Mouse (Mus musculus) midbrain, postnatal 0 days (tissue): ENCODE results near the gene Ap2a1. TPM values are rescaled to one million over a fixed set of nuclear protein-coding genes. Genes with fewer than 3 reads are reported as not detected.

Experiments used
- ATAC-seq: fragments of 200-750 bp; cut with Nextera tagmentation; 2 replicates; pipeline ENCODE4 v1.8.0; 2017; ENCODE audit warnings: moderate number of reproducible peaks, mild to moderate bottlenecking, moderate TSS enrichment, moderate library complexity; ENCODE audit not compliant: low FRiP score
- DNase-seq: peaks from one replicate; pipeline ENCODE4 v3.0.0-alpha.2; 2015; ENCODE audit warnings: low spot score
- H3K27ac ChIP-seq: fragments of 300-500 bp; sonication (generic); 2 replicates; pipeline ENCODE4 v1.5.1; 2014; ENCODE audit warnings: low read depth, mild to moderate bottlenecking, low read length, mixed read lengths
- H3K27me3 ChIP-seq: fragments of 300-500 bp; sonication (generic); 2 replicates; pipeline ENCODE4 v1.6.1; 2014; ENCODE audit warnings: low read length, control low read depth, mixed read lengths; ENCODE audit not compliant: insufficient read depth
- H3K36me3 ChIP-seq: fragments of 300-500 bp; sonication (generic); 2 replicates; pipeline ENCODE4 v1.6.1; 2014; ENCODE audit warnings: low read length, control low read depth, mixed read lengths; ENCODE audit not compliant: insufficient read depth
- H3K4me1 ChIP-seq: fragments of 300-500 bp; sonication (generic); 2 replicates; pipeline ENCODE4 v1.6.1; 2014; ENCODE audit warnings: mild to moderate bottlenecking, control low read depth, antibody characterized with exemption, low read length, mixed read lengths; ENCODE audit not compliant: insufficient read depth
- H3K4me2 ChIP-seq: fragments of 300-500 bp; sonication (generic); 2 replicates; pipeline ENCODE4 v1.6.1; 2014; ENCODE audit warnings: low read depth, mild to moderate bottlenecking, low read length, mixed read lengths; ENCODE audit not compliant: poor library complexity, severe bottlenecking
- H3K4me3 ChIP-seq: fragments of 300-500 bp; sonication (generic); 2 replicates; pipeline ENCODE4 v1.5.1; 2014; ENCODE audit warnings: low read depth, mild to moderate bottlenecking, low read length, moderate library complexity
- H3K9ac ChIP-seq: fragments of 300-500 bp; sonication (generic); replicated peaks from 2 replicates; pipeline ENCODE4 v1.6.1; 2014; ENCODE audit warnings: mild to moderate bottlenecking, low read length, moderate library complexity, mixed read lengths; ENCODE audit not compliant: poor library complexity, severe bottlenecking
- H3K9me3 ChIP-seq: fragments of 300-500 bp; sonication (generic); 2 replicates; pipeline ENCODE4 v1.6.1; 2016; ENCODE audit warnings: low read length, control low read depth
- CTCF ChIP-seq: IDR thresholded peaks from 2 replicates; pipeline ENCODE4 v1.5.1; 2016; ENCODE audit warnings: antibody characterized with exemption, mild to moderate bottlenecking
- WGBS: fragments of 180-500 bp; shearing (Covaris S2); extraction: QIAGEN DNeasy Blood & Tissue Kit; methylation state at CpG from one replicate; pipeline ENCODE4 v1.1.7; 2014; 5-methylcytosine and 5-hydroxymethylcytosine counted together
- polyA plus RNA-seq: library from polyadenylated mRNA; unstranded; fragments of >200 nt; fragmentation: Nextera tagmentation; extraction: Ambion mirVana; gene quantifications from 2 replicates; pipeline ENCODE4 v1.2.1, GENCODE M21; 2015
- total RNA-seq: library from RNA; depleted of rRNA; stranded (reverse); fragments of >200 nt; gene quantifications from 2 replicates; pipeline ENCODE4 v1.2.3, GENCODE M21; 2014

Ap2a1 gene
- total and polyA plus RNA-seq, 2 experiments from 2014 or later = 129 to 238 TPM

- peaks cover 16% of the 10 kb centered on the region for H3K36me3 ChIP-seq
- ATAC-seq (no peak), DNase-seq (no peak)
- peaks cover 4% of the 10 kb centered on the region; the same call in 1 of the 2 replicates for H3K27me3 ChIP-seq
- no peak overlapping the region for H3K4me3 ChIP-seq
- WGBS = 62% methylated on average over 6 of the region's 6 CpGs
- no peak overlapping the region for H3K27ac ChIP-seq
- H3K9me3 ChIP-seq = no peaks in the 10 kb centered on the region
- no peak overlapping the region for H3K9ac ChIP-seq
- no peak overlapping the region for H3K4me2 ChIP-seq
- H3K4me1 ChIP-seq = no peaks in the 10 kb centered on the region
- no peak for TF ChIP-seq CTCF
Measured at GRCm38 (mm10) chr7:44956266-44956665, 27.0 kb upstream of the Ap2a1 start.

- no peaks in the 10 kb centered on the region for H3K4me1 ChIP-seq
- H3K4me2 ChIP-seq = no peak overlapping the region
- H3K36me3 ChIP-seq = peaks cover 9% of the 10 kb centered on the region; the same call in 1 of the 2 replicates
- H3K27me3 ChIP-seq = peaks cover 8% of the 10 kb centered on the region; the same call in 1 of the 2 replicates
- no peak overlapping the region for H3K27ac ChIP-seq
- TF ChIP-seq CTCF = peak; percentile 70
- 50% methylated on average over 5 of the region's 5 CpGs for WGBS
- no peak overlapping the region for H3K9ac ChIP-seq
- H3K4me3 ChIP-seq = no peak overlapping the region
- DNase-seq (no peak), ATAC-seq (no peak)
- no peaks in the 10 kb centered on the region for H3K9me3 ChIP-seq
Measured at GRCm38 (mm10) chr7:44955628-44956027, 26.3 kb upstream of the Ap2a1 start.

GRCm38 (mm10) chr7:44954091-44954885, 25.0 kb upstream of the Ap2a1 start:
- Histone ChIP-seq H3K4me1 (no peaks in the 10 kb centered on the region), H3K27me3 (peaks cover 15% of the 10 kb centered on the region), H3K9me3 (no peaks in the 10 kb centered on the region), H3K4me2 (no peak overlapping the region), H3K36me3 (peaks cover 5% of the 10 kb centered on the region; the same call in 1 of the 2 replicates), H3K9ac (no peak overlapping the region), H3K4me3 (no peak overlapping the region), H3K27ac (no peak overlapping the region)
- no peak for TF ChIP-seq CTCF
- DNase-seq = no peak
- ATAC-seq = no peak
- 84% methylated on average over 12 of the region's 12 CpGs for WGBS

- 57% methylated on average over 14 of the region's 14 CpGs for WGBS
- Histone ChIP-seq H3K4me1 (no peaks in the 10 kb centered on the region), H3K27me3 (peaks cover 15% of the 10 kb centered on the region), H3K9me3 (no peaks in the 10 kb centered on the region), H3K36me3 (no peaks in the 10 kb centered on the region), H3K9ac (no peak overlapping the region), H3K4me2 (no peak overlapping the region), H3K27ac (no peak overlapping the region), H3K4me3 (no peak overlapping the region)
- DNase-seq (no peak), ATAC-seq (no peak)
- no peak for TF ChIP-seq CTCF
Measured at GRCm38 (mm10) chr7:44953561-44953960, 24.3 kb upstream of the Ap2a1 start.

GRCm38 (mm10) chr7:44952611-44953306, 23.5 kb upstream of the Ap2a1 start:
- 6% methylated on average over 24 of the region's 24 CpGs for WGBS
- Histone ChIP-seq H3K36me3 (no peaks in the 10 kb centered on the region), H3K4me3 (peak overlapping the region; percentile 42), H3K9ac (peak overlapping the region; percentile 55), H3K9me3 (no peaks in the 10 kb centered on the region), H3K4me1 (no peaks in the 10 kb centered on the region), H3K27ac (no peak overlapping the region), H3K4me2 (peak overlapping the region; percentile 69), H3K27me3 (peaks cover 15% of the 10 kb centered on the region)
- ATAC-seq (peak; percentile 74), DNase-seq (peak; percentile 94)
- no peak for TF ChIP-seq CTCF

GRCm38 (mm10) chr7:44951960-44952359, 22.7 kb upstream of the Ap2a1 start:
- peak overlapping the region; percentile 69 for H3K4me2 ChIP-seq
- ATAC-seq = peak; percentile 35; the same call in 1 of the 2 replicates
- no peaks in the 10 kb centered on the region for H3K36me3 ChIP-seq
- no peak overlapping the region for H3K27ac ChIP-seq
- peaks cover 15% of the 10 kb centered on the region for H3K27me3 ChIP-seq
- H3K4me3 ChIP-seq = peak overlapping the region; percentile 42
- no peaks in the 10 kb centered on the region for H3K4me1 ChIP-seq
- 0% methylated on average over 10 of the region's 10 CpGs for WGBS
- H3K9me3 ChIP-seq = no peaks in the 10 kb centered on the region
- no peak for TF ChIP-seq CTCF
- H3K9ac ChIP-seq = no peak overlapping the region
- no peak for DNase-seq
